Comparison of ENCODE assay signal across 4 mouse cellular contexts in genomic region chr14:49278479-49278878, GRCm38 (mm10). TPM values are rescaled to one million over a fixed set of nuclear protein-coding genes. Genes with fewer than 3 reads are reported as not detected.
"Had no signal": no experiment of that assay in that cellular context is flagged by ENCODE, and none has a peak within 500 bp of the region (broad histone marks: within the 10 kb centered on the region; RNA-seq: fewer than 3 reads in every experiment).

No protein-coding gene starts in this region.

RNA-seq across cellular contexts. Expression of gene ccdc198, which starts 33.2 kb away (rescaled TPM):
- polyA plus RNA-seq: neural tube, embryonic 13.5 days; spleen, adult 2 months; thymus, adult 2 months; urinary bladder, adult 2 months had no signal
